Mouse (Mus musculus) heart, adult 2 months (tissue): ENCODE results near the gene Olfr732. TPM values are rescaled to one million over a fixed set of nuclear protein-coding genes. Genes with fewer than 3 reads are reported as not detected.

Experiments
- DNase-seq, 2 experiments: peaks; one replicate each; pipeline ENCODE4 v3.0.0; 2021
- H3K27ac ChIP-seq: fragments of 200-600 bp; 2 replicates; pipeline ENCODE4 v1.8.1; 2022
- H3K27me3 ChIP-seq: fragments of 200-500 bp; 2 replicates; pipeline ENCODE4 v1.6.1; 2012; ENCODE audit warnings: mild to moderate bottlenecking, low read length, inconsistent platforms, mixed read lengths; ENCODE audit not compliant: control insufficient read depth, insufficient read depth
- H3K36me3 ChIP-seq: fragments of 200-500 bp; 2 replicates; pipeline ENCODE4 v1.6.1; 2012; ENCODE audit warnings: low read length, inconsistent platforms; ENCODE audit not compliant: control insufficient read depth, insufficient read depth
- H3K4me1 ChIP-seq: fragments of 200-500 bp; 2 replicates; pipeline ENCODE4 v1.6.1; 2011; ENCODE audit warnings: low read length; ENCODE audit not compliant: control insufficient read depth, insufficient read depth
- H3K4me3 ChIP-seq: fragments of 200-600 bp; 2 replicates; pipeline ENCODE4 v1.8.1; 2022
- H3K79me2 ChIP-seq: fragments of 200-500 bp; replicated peaks from 2 replicates; pipeline ENCODE4 v1.6.1; 2012; ENCODE audit warnings: mild to moderate bottlenecking, inconsistent platforms, low read length, moderate library complexity, mixed read lengths; ENCODE audit not compliant: control insufficient read depth, insufficient read depth
- H3K9ac ChIP-seq: fragments of 200-500 bp; 2 replicates; pipeline ENCODE4 v1.6.1; 2012; ENCODE audit warnings: low read depth, mild to moderate bottlenecking, control low read depth, inconsistent platforms, low read length, mixed read lengths
- CTCF ChIP-seq: fragments of 200-600 bp; IDR thresholded peaks from 2 replicates; pipeline ENCODE4 v1.8.1; 2022; ENCODE audit warnings: antibody characterized with exemption, mild to moderate bottlenecking, moderate library complexity
- EP300 ChIP-seq: fragments of 200-500 bp; IDR thresholded peaks from 2 replicates; pipeline ENCODE4 v1.6.1; 2011; ENCODE audit warnings: low read depth, low read length, control low read depth; ENCODE audit not compliant: insufficient read depth
- POLR2A ChIP-seq: fragments of 200-500 bp; IDR thresholded peaks from 2 replicates; pipeline ENCODE4 v1.6.1; 2011; ENCODE audit warnings: mild to moderate bottlenecking, low read depth, low read length, control low read depth; ENCODE audit not compliant: insufficient read depth
- WGBS: fragments of 180-500 bp; shearing (Covaris S2); methylation state at CpG from one replicate; pipeline ENCODE4 v1.1.7; 2018; 5-methylcytosine and 5-hydroxymethylcytosine counted together
- intact Hi-C: fragments of 180-260 bp; cut with DNase I; formaldehyde crosslinking; loops from one replicate; pipeline ENCODE4 v1.15.1; 2025
- long read RNA-seq: library from polyadenylated mRNA; stranded (forward); transcript quantifications from one replicate; pipeline ENCODE4 v2.0.0, GENCODE M21; 2021
- polyA plus RNA-seq: library from polyadenylated mRNA; depleted of rRNA; stranded (reverse); fragments of >200 nt; gene quantifications from 2 replicates; pipeline ENCODE4 v1.2.3, GENCODE M21; 2012; rRNA removed
- total RNA-seq, 2 experiments: library from RNA; stranded (reverse); gene quantifications; 2 replicates each; pipeline ENCODE4 v1.2.3; 2021

Olfr732 gene
- total RNA-seq: not detected
- polyA plus RNA-seq: not detected in 2 replicates
- long read RNA-seq, partial matches to known transcripts: 0 of 1 reads
- long read RNA-seq, other reads (novel, unspliced or antisense): 1 of 1 reads

DNA sequence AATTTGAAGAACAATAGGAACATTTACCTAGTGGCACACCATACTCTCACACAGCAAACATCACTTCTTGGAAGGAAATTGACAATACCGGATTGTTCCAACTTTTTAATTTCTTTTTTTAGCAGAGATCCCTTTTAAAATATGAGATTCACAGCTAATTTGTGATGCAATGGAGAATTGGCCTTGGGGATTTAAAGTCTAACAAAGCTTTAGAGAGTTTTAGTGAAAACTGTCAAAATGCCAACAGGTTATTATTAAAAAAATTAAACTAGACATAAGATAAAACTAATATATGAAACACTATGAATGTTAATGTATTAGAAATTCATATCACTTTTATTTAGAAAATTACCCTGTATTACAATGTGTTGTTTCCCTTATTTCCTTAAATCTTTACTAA lies at the start of gene Olfr732:
Gene Olfr732, minus strand, starts transcription at position 101 of the 400 bp plus-strand sequence.
- intact Hi-C loops: no loop called here
- Histone ChIP-seq H3K4me1 (no peaks in the 10 kb centered on the region), H3K4me3 (no peak within 1 kb of the TSS), H3K27me3 (no peaks in the 10 kb centered on the region), H3K9ac (no peak within 1 kb of the TSS), H3K36me3 (no peaks in the 10 kb centered on the region), H3K27ac (no peak within 1 kb of the TSS), H3K79me2 (no peaks in the 10 kb centered on the region)
- 76% methylated on average over 1 of the region's 1 CpGs for WGBS
- no peak for DNase-seq
- TF ChIP-seq EP300 (no peak), CTCF (no peak), POLR2A (no peak)

DNA sequence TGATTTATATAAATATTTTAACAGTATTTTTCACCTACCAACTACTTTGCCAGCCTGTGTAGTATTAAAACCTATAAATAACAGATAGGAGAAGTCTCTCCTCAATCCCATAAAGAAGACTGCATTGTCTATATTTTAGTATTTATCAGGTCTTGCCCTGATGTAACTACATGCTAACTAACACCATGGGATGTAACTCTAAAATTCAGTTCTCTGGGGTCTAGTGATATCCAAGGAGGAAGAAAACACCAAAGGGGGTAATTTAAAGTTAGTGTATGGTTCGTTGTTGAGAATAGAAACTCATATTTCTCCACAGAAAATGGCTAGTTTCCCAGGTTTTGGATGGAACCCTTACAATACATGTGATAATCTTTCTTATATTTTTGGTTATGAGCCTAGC lies 42.7 kb upstream of the Olfr732 start, which contains the start of gene Olfr734:
Gene Olfr734, minus strand, starts transcription at position 101 of the 400 bp plus-strand sequence.
- Histone ChIP-seq H3K4me1 (no peaks in the 10 kb centered on the region), H3K27ac (no peak within 1 kb of the TSS), H3K79me2 (no peaks in the 10 kb centered on the region), H3K36me3 (no peaks in the 10 kb centered on the region), H3K4me3 (no peak within 1 kb of the TSS), H3K9ac (no peak within 1 kb of the TSS), H3K27me3 (no peaks in the 10 kb centered on the region)
- no peak for DNase-seq
- intact Hi-C loops: no loop called here
- TF ChIP-seq POLR2A: no peak
- no peak for TF ChIP-seq CTCF
- no peak for TF ChIP-seq EP300
- WGBS: 35% methylated on average over 1 of the region's 1 CpGs

DNA sequence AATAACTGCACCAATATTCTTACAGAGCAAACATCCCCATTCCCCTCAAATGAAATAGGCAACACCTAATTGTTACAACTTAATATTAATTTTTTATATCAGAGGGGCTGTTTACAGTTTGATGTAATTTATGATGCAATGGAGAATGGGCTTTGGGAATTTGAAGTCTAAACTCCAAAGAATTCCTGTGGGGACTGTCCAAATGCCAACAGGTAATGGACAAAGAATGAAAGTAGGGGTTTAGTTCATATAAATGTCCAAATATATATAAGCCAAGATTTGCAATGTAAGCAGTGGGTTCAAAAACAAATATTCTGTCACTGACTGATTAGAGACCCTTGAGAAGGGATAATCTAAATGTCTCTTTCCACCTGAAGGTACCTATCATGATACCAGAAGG lies 17.4 kb upstream of the Olfr732 start, which contains the start of gene Olfr733:
Gene Olfr733, minus strand, starts transcription at position 101 of the 400 bp plus-strand sequence.
- H3K9ac ChIP-seq: no peak within 1 kb of the TSS
- TF ChIP-seq EP300: no peak
- DNase-seq: no peak
- no peaks in the 10 kb centered on the region for H3K27me3 ChIP-seq
- H3K27ac ChIP-seq: no peak within 1 kb of the TSS
- no peak within 1 kb of the TSS for H3K4me3 ChIP-seq
- no peaks in the 10 kb centered on the region for H3K79me2 ChIP-seq
- no peaks in the 10 kb centered on the region for H3K4me1 ChIP-seq
- intact Hi-C loops: no loop called here
- H3K36me3 ChIP-seq: no peaks in the 10 kb centered on the region

DNA sequence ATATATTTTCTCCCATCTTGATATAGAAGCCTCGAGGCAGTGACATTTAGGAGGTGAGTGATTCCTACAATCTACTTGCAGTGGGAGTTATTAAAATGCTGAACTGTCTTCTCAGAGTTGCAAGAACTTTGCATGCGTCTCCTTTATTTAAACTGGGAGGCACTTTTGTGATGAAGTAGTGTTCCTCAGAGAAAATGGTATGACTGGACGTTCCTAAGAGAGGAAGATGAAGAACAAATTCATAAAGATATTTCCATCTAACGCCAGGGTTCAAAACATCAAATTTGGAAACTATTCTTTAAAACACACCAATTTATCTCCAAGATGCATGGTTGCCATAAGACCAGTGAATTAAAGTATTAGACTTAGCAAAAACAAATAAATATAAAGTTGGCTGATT lies 42.2 kb downstream of the Olfr732 start, which contains the start of gene Olfr731:
Gene Olfr731, minus strand, starts transcription at position 101 of the 400 bp plus-strand sequence.
- Histone ChIP-seq H3K79me2 (no peaks in the 10 kb centered on the region), H3K27me3 (no peaks in the 10 kb centered on the region), H3K27ac (no peak within 1 kb of the TSS), H3K9ac (no peak within 1 kb of the TSS), H3K4me1 (no peaks in the 10 kb centered on the region), H3K36me3 (no peaks in the 10 kb centered on the region), H3K4me3 (no peak within 1 kb of the TSS)
- intact Hi-C loops: no loop called here
- DNase-seq: no peak
- 68% methylated on average over 4 of the region's 4 CpGs for WGBS
- TF ChIP-seq POLR2A: no peak
- no peak for TF ChIP-seq EP300
- no peak for TF ChIP-seq CTCF

Other genes with a start within 250 kb of the Olfr732 start
- not detected for gene Olfr725, start 243.8 kb downstream of the Olfr732 start, total RNA-seq
- not detected in 2 replicates for gene Olfr725, start 243.8 kb downstream of the Olfr732 start, polyA plus RNA-seq
- not detected for gene Olfr726, start 193.3 kb downstream of the Olfr732 start, total RNA-seq
- not detected in 2 replicates for gene Olfr726, start 193.3 kb downstream of the Olfr732 start, polyA plus RNA-seq
- gene Olfr727, start 161.0 kb downstream of the Olfr732 start, total RNA-seq: not detected
- gene Olfr727, start 161.0 kb downstream of the Olfr732 start, polyA plus RNA-seq: not detected in 2 replicates
- gene Olfr728, start 141.5 kb downstream of the Olfr732 start, total RNA-seq: not detected
- gene Olfr728, start 141.5 kb downstream of the Olfr732 start, polyA plus RNA-seq: not detected in 2 replicates
- not detected for gene Olfr729, start 131.3 kb downstream of the Olfr732 start, total RNA-seq
- gene Olfr729, start 131.3 kb downstream of the Olfr732 start, polyA plus RNA-seq: not detected in 2 replicates
- not detected for gene Olfr730, start 96.0 kb downstream of the Olfr732 start, total RNA-seq
- gene Olfr730, start 96.0 kb downstream of the Olfr732 start, polyA plus RNA-seq: not detected in 2 replicates
- gene Olfr731, start 42.3 kb downstream of the Olfr732 start, total RNA-seq: not detected
- not detected in 2 replicates for gene Olfr731, start 42.3 kb downstream of the Olfr732 start, polyA plus RNA-seq
- not detected for gene Olfr733, start 17.3 kb upstream of the Olfr732 start, total RNA-seq
- 0.08 TPM in 1 of 2 replicates, not detected in the other for gene Olfr733, start 17.3 kb upstream of the Olfr732 start, polyA plus RNA-seq
- not detected for gene Olfr734, start 42.6 kb upstream of the Olfr732 start, total RNA-seq
- gene Olfr734, start 42.6 kb upstream of the Olfr732 start, polyA plus RNA-seq: not detected in 2 replicates
- not detected for gene Olfr735, start 64.7 kb upstream of the Olfr732 start, total RNA-seq
- gene Olfr735, start 64.7 kb upstream of the Olfr732 start, polyA plus RNA-seq: not detected in 2 replicates
- gene Tlr11, start 73.7 kb upstream of the Olfr732 start, total RNA-seq: under 1 TPM in 1 of 2 experiments, not detected in 1; 0.08 TPM
- gene Tlr11, start 73.7 kb upstream of the Olfr732 start, polyA plus RNA-seq: 0.06 and 0.10 TPM in 2 replicates
- gene Olfr736, start 97.0 kb upstream of the Olfr732 start, total RNA-seq: not detected
- not detected in 2 replicates for gene Olfr736, start 97.0 kb upstream of the Olfr732 start, polyA plus RNA-seq
- gene Olfr738, start 123.4 kb upstream of the Olfr732 start, total RNA-seq: not detected
- gene Olfr738, start 123.4 kb upstream of the Olfr732 start, polyA plus RNA-seq: not detected in 2 replicates
- not detected for gene Olfr739, start 134.4 kb upstream of the Olfr732 start, total RNA-seq
- not detected in 2 replicates for gene Olfr739, start 134.4 kb upstream of the Olfr732 start, polyA plus RNA-seq
- not detected for gene Olfr740, start 161.3 kb upstream of the Olfr732 start, total RNA-seq
- gene Olfr740, start 161.3 kb upstream of the Olfr732 start, polyA plus RNA-seq: not detected in 2 replicates
- not detected for gene Olfr741, start 188.5 kb upstream of the Olfr732 start, total RNA-seq
- gene Olfr741, start 188.5 kb upstream of the Olfr732 start, polyA plus RNA-seq: not detected in 2 replicates
- gene Olfr742, start 219.4 kb upstream of the Olfr732 start, total RNA-seq: not detected
- gene Olfr742, start 219.4 kb upstream of the Olfr732 start, polyA plus RNA-seq: not detected in 2 replicates
- gene Olfr743, start 237.6 kb upstream of the Olfr732 start, total RNA-seq: not detected
- gene Olfr743, start 237.6 kb upstream of the Olfr732 start, polyA plus RNA-seq: not detected in 2 replicates